ENCODE assay signal across 19 mouse cellular contexts in the genomic region with DNA sequence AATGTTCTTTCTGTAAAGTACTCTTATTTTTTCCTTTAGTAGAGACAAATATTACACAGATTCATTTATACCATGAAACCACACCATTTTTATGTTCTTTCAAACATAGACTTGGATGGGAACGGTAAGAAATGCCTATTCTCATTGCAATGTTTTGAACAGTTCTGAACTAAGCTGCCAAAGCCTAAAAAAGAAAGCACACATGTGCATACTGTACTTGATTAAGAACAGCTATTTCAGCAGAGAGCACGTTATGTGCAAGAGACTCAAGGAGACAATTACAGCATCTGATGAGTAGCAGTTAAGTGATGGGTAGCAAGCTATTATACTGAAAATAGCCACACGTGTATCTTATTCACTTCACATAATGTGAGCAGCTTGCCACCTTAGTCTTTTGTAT.
"Had no signal": no experiment of that assay in that cellular context is flagged by ENCODE, and none has a peak within 500 bp of the region (broad histone marks: within the 10 kb centered on the region; RNA-seq: fewer than 3 reads in every experiment).

No protein-coding gene starts in this region.

- H3K27me3 ChIP-seq: limb, embryonic 13.5 days; liver, embryonic 12.5 days; liver, embryonic 15.5 days; midbrain, embryonic 12.5 days; midbrain, embryonic 15.5 days; neural tube, embryonic 12.5 days; neural tube, embryonic 15.5 days had no signal

- H3K4me3 ChIP-seq: limb, embryonic 10.5 days; limb, embryonic 13.5 days; liver, embryonic 12.5 days; liver, embryonic 15.5 days; midbrain, embryonic 12.5 days; midbrain, embryonic 15.5 days; neural tube, embryonic 12.5 days; neural tube, embryonic 15.5 days had no signal

- H3K9me3 ChIP-seq: limb, embryonic 10.5 days; limb, embryonic 13.5 days; liver, embryonic 12.5 days; liver, embryonic 15.5 days; midbrain, embryonic 12.5 days; midbrain, embryonic 15.5 days; neural tube, embryonic 12.5 days; neural tube, embryonic 15.5 days had no signal

- DNase-seq: kidney, adult 2 months; kidney, postnatal 25 days; layer of hippocampus, postnatal 36 days; liver; lung, adult 2 months; thymus, adult 2 months; thymus, postnatal 14 days; thymus, postnatal 4 days had no signal

- H3K4me2 ChIP-seq: limb, embryonic 13.5 days; liver, embryonic 12.5 days; liver, embryonic 15.5 days; midbrain, embryonic 12.5 days; midbrain, embryonic 15.5 days; neural tube, embryonic 12.5 days; neural tube, embryonic 15.5 days had no signal

- H3K4me1 ChIP-seq: limb, embryonic 10.5 days; limb, embryonic 13.5 days; liver, embryonic 12.5 days; liver, embryonic 15.5 days; midbrain, embryonic 12.5 days; midbrain, embryonic 15.5 days; neural tube, embryonic 12.5 days; neural tube, embryonic 15.5 days had no signal

- H3K27ac ChIP-seq: kidney, postnatal 0 days; limb, embryonic 10.5 days; limb, embryonic 13.5 days; liver, embryonic 12.5 days; liver, embryonic 15.5 days; macrophage; midbrain, embryonic 12.5 days; midbrain, embryonic 15.5 days; neural tube, embryonic 12.5 days; neural tube, embryonic 15.5 days had no signal

- ATAC-seq: intestine, postnatal 0 days; liver, embryonic 12.5 days; midbrain, embryonic 15.5 days had no signal

- H3K9ac ChIP-seq: limb, embryonic 13.5 days; liver, embryonic 12.5 days; liver, embryonic 15.5 days; midbrain, embryonic 12.5 days; midbrain, embryonic 15.5 days; neural tube, embryonic 12.5 days; neural tube, embryonic 15.5 days had no signal

- H3K36me3 ChIP-seq: limb, embryonic 10.5 days; limb, embryonic 13.5 days; liver, embryonic 12.5 days; liver, embryonic 15.5 days; midbrain, embryonic 12.5 days; midbrain, embryonic 15.5 days; neural tube, embryonic 12.5 days; neural tube, embryonic 15.5 days had no signal
